ENCODE assay signal across 8 mouse cellular contexts in genomic region chr16:34967120-34967800, GRCm38 (mm10). TPM values are rescaled to one million over a fixed set of nuclear protein-coding genes. Genes with fewer than 3 reads are reported as not detected.
DNase-seq lines count a peak whose midpoint lies in the region; ATAC-seq and TF ChIP-seq lines count a peak whose summit lies in the region.

No protein-coding gene starts in this region.

- H3K36me3 ChIP-seq in hindbrain, embryonic 15.5 days, result no peaks in the 10 kb centered on the region

- TF ChIP-seq CTCF in gastrocnemius, adult 2 months (IDR thresholded peaks at IDR 0.05), result peak; percentile 97

- no peak overlapping the region for H3K4me2 ChIP-seq in hindbrain, embryonic 15.5 days

- peak; percentile 93 for ATAC-seq in hindbrain, embryonic 15.5 days (ENCODE audit: low FRiP score, low read depth)

- intact Hi-C loops in gastrocnemius, adult 2 months (cut with DNase I), result loop anchor here (1.0 to 10.0 kb wide), 4 partner anchors 46 to 302 kb away; partner anchors contain the start of gene Mylk

- H3K9ac ChIP-seq in hindbrain, embryonic 15.5 days, result no peak overlapping the region

- no peaks in the 10 kb centered on the region for H3K27me3 ChIP-seq in hindbrain, embryonic 15.5 days

- peak; percentile 81 to 92 for DNase-seq in adrenal gland, adult (ENCODE audit: inconsistent age in 2 of 2, low spot score in 1 of 2)
- peak; percentile 54 to 76 for DNase-seq in cerebellum, postnatal 4 days (ENCODE audit: low spot score in 2 of 2)
- peak; percentile 83 for DNase-seq in gastrocnemius, adult 2 months
- peak; percentile 76 to 78 for DNase-seq in layer of hippocampus, postnatal 36 days
- peak; percentile 81 for DNase-seq in lung, postnatal 14 days
- peak; percentile 73 for DNase-seq in right cerebral cortex, postnatal 25 days
- DNase-seq in thymus, postnatal 25 days, result no peak

- WGBS in hindbrain, embryonic 15.5 days, result 50% methylated on average over 10 of the region's 10 CpGs

- peaks cover 5% of the 10 kb centered on the region for H3K4me1 ChIP-seq in hindbrain, embryonic 15.5 days (replicated peaks)

- no peak overlapping the region for H3K4me3 ChIP-seq in gastrocnemius, adult 2 months
- no peak overlapping the region for H3K4me3 ChIP-seq in hindbrain, embryonic 15.5 days

- H3K9me3 ChIP-seq in hindbrain, embryonic 15.5 days, result no peaks in the 10 kb centered on the region

- H3K27ac ChIP-seq in gastrocnemius, adult 2 months, result peak overlapping the region; percentile 72
- no peak overlapping the region for H3K27ac ChIP-seq in hindbrain, embryonic 15.5 days (replicated peaks)

RNA-seq across cellular contexts. Expression of gene Hacd2, which starts 55.0 kb away (rescaled TPM):
- total RNA-seq in gastrocnemius, adult 2 months (2021), result 1 to 10 TPM; 1.8 TPM
- polyA plus RNA-seq in hindbrain, embryonic 15.5 days (2015; fragmentation: Nextera tagmentation; extraction: Ambion mirVana), result 50.9 and 55.2 TPM in 2 replicates
- 10 to 100 TPM; 31.3 to 38.2 TPM for total RNA-seq in layer of hippocampus, postnatal 36 days (2021)

Comparison
In these comparisons a context has a peak if more than half of its experiments do, and no peak if none do; other contexts are left out.
1. RNA of gene Hacd2, which starts 55.0 kb away (total RNA-seq): 31.3 to 38.2 TPM in layer of hippocampus, postnatal 36 days; 1.8 TPM in gastrocnemius, adult 2 months; every median in the first group is over 10 times any median in the second.